Comparison of ENCODE assay signal across 23 mouse cellular contexts in the genomic region with DNA sequence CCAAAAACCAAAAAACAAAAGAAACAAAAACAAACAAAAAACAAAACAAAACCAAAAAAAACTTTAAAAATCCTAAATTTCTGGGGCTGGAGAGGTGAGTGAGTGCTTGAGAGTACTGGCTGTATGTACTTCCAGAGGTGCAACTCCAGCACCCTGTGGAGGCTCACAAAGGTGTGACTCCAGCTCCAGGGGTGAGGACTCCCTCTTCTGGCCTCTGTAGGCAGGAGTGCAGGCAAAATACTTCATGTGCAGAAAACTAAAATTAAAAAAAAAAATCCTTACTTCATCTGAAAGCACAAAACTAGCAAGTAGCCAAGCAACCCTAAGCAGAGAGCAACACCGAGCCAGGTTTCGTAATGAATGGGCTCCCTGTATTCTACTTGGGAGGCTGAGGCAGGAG. TPM values are rescaled to one million over a fixed set of nuclear protein-coding genes. Genes with fewer than 3 reads are reported as not detected.
DNase-seq lines count a peak whose midpoint lies in the region; ATAC-seq and TF ChIP-seq lines count a peak whose summit lies in the region.
"Had no signal": no experiment of that assay in that cellular context is flagged by ENCODE, and none has a peak within 500 bp of the region (broad histone marks: within the 10 kb centered on the region; RNA-seq: fewer than 3 reads in every experiment).

No protein-coding gene starts in this region.

- H3K27ac ChIP-seq in kidney, postnatal 0 days, result no peak overlapping the region
- H3K27ac ChIP-seq in lung, postnatal 0 days (ENCODE audit: low read length), result no peak overlapping the region
- H3K27ac ChIP-seq in CH12.LX (ENCODE audit: insufficient read depth, low read depth) (no peak overlapping the region), MEL (ENCODE audit: control insufficient read depth, low read depth, low read length) (no peak overlapping the region)
- H3K27ac ChIP-seq: forebrain, embryonic 15.5 days; heart, embryonic 13.5 days; hindbrain, postnatal 0 days; left cerebral cortex, adult 2 months; limb, embryonic 15.5 days; midbrain, embryonic 12.5 days; stomach, embryonic 15.5 days had no signal

- TF ChIP-seq POLR2A in CH12.LX (IDR thresholded peaks at IDR 0.05; ENCODE audit: low read depth, low read length) (no peak), MEL (IDR thresholded peaks at IDR 0.05; ENCODE audit: control insufficient read depth in 1 of 2, insufficient read depth in 1 of 2, low read depth in 1 of 2, low read length in 2 of 2, poor library complexity in 1 of 2) (no peak)

- H3K4me3 ChIP-seq in kidney, postnatal 0 days (replicated peaks; ENCODE audit: low read depth, low read length), result no peak overlapping the region
- H3K4me3 ChIP-seq in lung, postnatal 0 days (ENCODE audit: low read depth, low read length), result no peak overlapping the region
- H3K4me3 ChIP-seq in CH12.LX (replicated peaks in 1 of 3; ENCODE audit: low read depth in 2 of 3, low read length in 2 of 3, poor library complexity in 1 of 3), result no peak overlapping the region
- H3K4me3 ChIP-seq in MEL (ENCODE audit: control insufficient read depth in 1 of 2, insufficient read depth in 1 of 2, low read depth in 2 of 2, low read length in 2 of 2), result no peak overlapping the region
- H3K4me3 ChIP-seq: forebrain, embryonic 15.5 days; heart, embryonic 13.5 days; left cerebral cortex, adult 2 months; limb, embryonic 15.5 days; midbrain, embryonic 12.5 days; stomach, embryonic 15.5 days had no signal

- TF ChIP-seq EP300 in lung, postnatal 0 days (IDR thresholded peaks at IDR 0.05), result no peak
- TF ChIP-seq EP300 in CH12.LX (IDR thresholded peaks at IDR 0.05; ENCODE audit: low read length) (no peak), MEL (IDR thresholded peaks at IDR 0.05; ENCODE audit: low read depth in 1 of 2, low read length in 2 of 2) (no peak)

- TF ChIP-seq CTCF in kidney, postnatal 0 days (IDR thresholded peaks at IDR 0.05; ENCODE audit: low read depth), result peak; percentile 45; the same call in 1 of the 2 replicates
- TF ChIP-seq CTCF in lung, postnatal 0 days (IDR thresholded peaks at IDR 0.05), result peak; percentile 33
- TF ChIP-seq CTCF in CH12.LX (conservative IDR thresholded peaks at IDR 0.05 in 1 of 2, IDR thresholded peaks at IDR 0.05 in 1 of 2; ENCODE audit: low read depth in 2 of 2, low read length in 2 of 2), result peak in 1 of 2 experiments; percentile 26; a peak in 2 of 4 replicates
- peak in 2 of 3 experiments; percentile 30 to 34; a peak in 4 of 6 replicates for TF ChIP-seq CTCF in MEL (IDR thresholded peaks at IDR 0.05 in 2 of 3, conservative IDR thresholded peaks at IDR 0.05 in 1 of 3; ENCODE audit: control insufficient read depth in 1 of 3, insufficient read depth in 1 of 3, low read depth in 2 of 3, low read length in 3 of 3, poor library complexity in 1 of 3, severe bottlenecking in 1 of 3)

- ATAC-seq in kidney, postnatal 0 days (replicated peaks; ENCODE audit: low FRiP score, low read depth), result no peak
- no peak for ATAC-seq in lung, postnatal 0 days
- ATAC-seq: forebrain, embryonic 15.5 days; hindbrain, postnatal 0 days had no signal

- no peak for DNase-seq in kidney, postnatal 0 days (ENCODE audit: low spot score)
- DNase-seq in kidney, adult 18-20 months, result no peak
- no peak for DNase-seq in lung, postnatal 0 days (ENCODE audit: low spot score)
- DNase-seq in lung, postnatal 25 days (ENCODE audit: low spot score), result no peak
- DNase-seq in CH12.LX (ENCODE audit: extremely low read depth) (no peak), MEL (ENCODE audit: low read depth, low spot score) (no peak)
- no peak for DNase-seq in left cerebral cortex, adult 11 months (ENCODE audit: low spot score)
- DNase-seq: adrenal gland, postnatal 25 days; cerebellum, adult 8-10 months; cerebellum, postnatal 36 days; gastrocnemius, postnatal 14 days; heart, postnatal 14 days; kidney, adult 11 months; lung, embryonic 14.5 days; thymus, adult 18-20 months had no signal

- in situ Hi-C loops in CH12.LX (cut with MboI; ENCODE audit: low pct_ligation_motif_present, low pct_unique_long_range_greater_than_20kb, low sequenced_read_pairs), result no loop called here

- no peak overlapping the region for H3K4me2 ChIP-seq in kidney, postnatal 0 days (ENCODE audit: low read length)
- no peak overlapping the region for H3K4me2 ChIP-seq in lung, postnatal 0 days (replicated peaks; ENCODE audit: low read depth, low read length)
- H3K4me2 ChIP-seq in CH12.LX (ENCODE audit: insufficient read depth, low read depth, poor library complexity, severe bottlenecking), result no peak overlapping the region
- H3K4me2 ChIP-seq: forebrain, embryonic 15.5 days; heart, embryonic 13.5 days; limb, embryonic 15.5 days; lung, embryonic 14.5 days; midbrain, embryonic 12.5 days; stomach, embryonic 15.5 days had no signal

- H3K4me1 ChIP-seq in kidney, postnatal 0 days (replicated peaks; ENCODE audit: insufficient read depth, low read length), result no peaks in the 10 kb centered on the region
- no peaks in the 10 kb centered on the region for H3K4me1 ChIP-seq in lung, postnatal 0 days (ENCODE audit: insufficient read depth, low read depth, low read length)
- H3K4me1 ChIP-seq in CH12.LX (ENCODE audit: control insufficient read depth in 1 of 2, insufficient read depth in 2 of 2), result no peaks in the 10 kb centered on the region
- 0 out of 4 replicates have a peak, but pooled peaks cover 0 to 6% of the 10 kb centered on the region in 2 experiments for H3K4me1 ChIP-seq in MEL (ENCODE audit: control insufficient read depth in 1 of 2, insufficient read depth in 2 of 2, low read length in 2 of 2)
- H3K4me1 ChIP-seq: limb, embryonic 15.5 days; midbrain, embryonic 12.5 days; stomach, embryonic 15.5 days had no signal

- H3K9me3 ChIP-seq in kidney, postnatal 0 days (replicated peaks; ENCODE audit: low read length), result no peaks in the 10 kb centered on the region
- H3K9me3 ChIP-seq in lung, postnatal 0 days (ENCODE audit: low read length), result no peaks in the 10 kb centered on the region
- no peaks in the 10 kb centered on the region for H3K9me3 ChIP-seq in CH12.LX (replicated peaks; ENCODE audit: low read length)
- no peaks in the 10 kb centered on the region for H3K9me3 ChIP-seq in MEL (replicated peaks; ENCODE audit: insufficient read depth, low read length)
- H3K9me3 ChIP-seq: forebrain, embryonic 15.5 days; heart, embryonic 13.5 days; limb, embryonic 15.5 days; midbrain, embryonic 12.5 days; stomach, embryonic 15.5 days had no signal

- peak; percentile 15 for TF ChIP-seq RAD21 in CH12.LX (IDR thresholded peaks at IDR 0.05; ENCODE audit: low read depth, low read length)
- TF ChIP-seq RAD21 in MEL (IDR thresholded peaks at IDR 0.05; ENCODE audit: low read depth, low read length), result peak; percentile 29

- no peaks in the 10 kb centered on the region for H3K27me3 ChIP-seq in kidney, postnatal 0 days (ENCODE audit: insufficient read depth, low read length)
- no peaks in the 10 kb centered on the region for H3K27me3 ChIP-seq in lung, postnatal 0 days (replicated peaks; ENCODE audit: insufficient read depth, low read length)
- H3K27me3 ChIP-seq in CH12.LX (replicated peaks) (peaks cover 6% of the 10 kb centered on the region), MEL (ENCODE audit: control insufficient read depth in 1 of 2, insufficient read depth in 2 of 2, low read length in 2 of 2) (peaks cover 0 to 4% of the 10 kb centered on the region in 2 experiments; a peak in 3 of 4 replicates)
- H3K27me3 ChIP-seq: forebrain, embryonic 15.5 days; limb, embryonic 15.5 days; stomach, embryonic 15.5 days had no signal

- H3K9ac ChIP-seq in kidney, postnatal 0 days (ENCODE audit: low read depth, low read length), result no peak overlapping the region
- H3K9ac ChIP-seq in lung, postnatal 0 days (replicated peaks; ENCODE audit: low read depth), result no peak overlapping the region
- no peak overlapping the region for H3K9ac ChIP-seq in CH12.LX (ENCODE audit: insufficient read depth, low read depth)
- H3K9ac ChIP-seq in MEL (ENCODE audit: control insufficient read depth, low read depth, low read length, poor library complexity, severe bottlenecking), result no peak overlapping the region
- H3K9ac ChIP-seq: forebrain, embryonic 15.5 days; heart, embryonic 13.5 days; limb, embryonic 15.5 days; lung, embryonic 14.5 days; midbrain, embryonic 12.5 days; stomach, embryonic 15.5 days had no signal

- no peaks in the 10 kb centered on the region for H3K36me3 ChIP-seq in kidney, postnatal 0 days (ENCODE audit: insufficient read depth, low read length)
- H3K36me3 ChIP-seq in lung, postnatal 0 days (ENCODE audit: insufficient read depth, low read length), result no peaks in the 10 kb centered on the region
- H3K36me3 ChIP-seq in CH12.LX (replicated peaks in 1 of 2; ENCODE audit: control insufficient read depth in 1 of 2, insufficient read depth in 1 of 2, low read length in 1 of 2) (no peaks in the 10 kb centered on the region), MEL (ENCODE audit: control insufficient read depth in 1 of 2, insufficient read depth in 2 of 2, low read length in 2 of 2) (no peaks in the 10 kb centered on the region)
- H3K36me3 ChIP-seq: forebrain, embryonic 15.5 days; heart, embryonic 13.5 days; limb, embryonic 15.5 days; midbrain, embryonic 12.5 days; stomach, embryonic 15.5 days had no signal

- dilution Hi-C loops in CH12.LX (cut with MboI; ENCODE audit: extremely low pct_ligation_motif_present, extremely low pct_unique_long_range_greater_than_20kb, low sequenced_read_pairs), result no loop called here

- WGBS in kidney, postnatal 0 days, result 94% methylated on average over 2 of the region's 2 CpGs
- 100% methylated on average over 2 of the region's 2 CpGs for WGBS in lung, postnatal 0 days

- H3K79me2 ChIP-seq in CH12.LX (replicated peaks; ENCODE audit: control insufficient read depth, extremely low read depth, insufficient read depth, poor library complexity, severe bottlenecking) (no peaks in the 10 kb centered on the region), MEL (ENCODE audit: control insufficient read depth, insufficient read depth, low read length, poor library complexity) (no peaks in the 10 kb centered on the region)

RNA-seq across cellular contexts. Expression of a gene that starts 21.3 kb away (rescaled TPM):
- 107 and 109 TPM in 2 replicates for polyA plus RNA-seq in kidney, postnatal 0 days (2015; fragmentation: Nextera tagmentation; extraction: Ambion mirVana)
- polyA plus RNA-seq in lung, postnatal 0 days (2015; fragmentation: Nextera tagmentation; extraction: Ambion mirVana), result 83.9 and 89.9 TPM in 2 replicates
- total RNA-seq in CH12.LX (2012; rRNA removed), result 47.2 and 50.5 TPM in 2 replicates
- 58.7 and 69.2 TPM in 2 replicates for total RNA-seq in CH12.LX (2014; rRNA removed)
- 73.5 and 74.4 TPM in 2 replicates for polyA plus RNA-seq in CH12.LX (2012; ENCODE audit: insufficient read length, low read depth)
- 48.6 and 51.8 TPM in 2 replicates for total RNA-seq in MEL (2012; rRNA removed)
- polyA plus RNA-seq in MEL (2012; ENCODE audit: insufficient read depth in 1 of 2, insufficient read length in 2 of 2, low read depth in 1 of 2, low replicate concordance in 2 of 2, missing spikeins in 1 of 2), result 10 to 100 TPM in 1 of 2 experiments, not detected in 1; 71.5 TPM

RNA-seq across cellular contexts. Expression of a gene that starts 53.6 kb away (rescaled TPM):
- polyA plus RNA-seq in kidney, postnatal 0 days (2015; fragmentation: Nextera tagmentation; extraction: Ambion mirVana), result 1.7 TPM in 2 replicates
- 4.7 and 5.5 TPM in 2 replicates for polyA plus RNA-seq in lung, postnatal 0 days (2015; fragmentation: Nextera tagmentation; extraction: Ambion mirVana)
- total RNA-seq in CH12.LX (2012; rRNA removed) (0.17 TPM in 2 replicates), CH12.LX (2014; rRNA removed) (not detected in 2 replicates), MEL (2012; rRNA removed) (not detected in 2 replicates)
- polyA plus RNA-seq in CH12.LX (2012; ENCODE audit: insufficient read length, low read depth) (not detected in 2 replicates), MEL (2012; ENCODE audit: insufficient read depth in 1 of 2, insufficient read length in 2 of 2, low read depth in 1 of 2, low replicate concordance in 2 of 2, missing spikeins in 1 of 2) (not detected)
- total RNA-seq: monocyte, adult 5-6 weeks had no signal
